Comparison of ENCODE assay signal across 8 mouse cellular contexts in the genomic region with DNA sequence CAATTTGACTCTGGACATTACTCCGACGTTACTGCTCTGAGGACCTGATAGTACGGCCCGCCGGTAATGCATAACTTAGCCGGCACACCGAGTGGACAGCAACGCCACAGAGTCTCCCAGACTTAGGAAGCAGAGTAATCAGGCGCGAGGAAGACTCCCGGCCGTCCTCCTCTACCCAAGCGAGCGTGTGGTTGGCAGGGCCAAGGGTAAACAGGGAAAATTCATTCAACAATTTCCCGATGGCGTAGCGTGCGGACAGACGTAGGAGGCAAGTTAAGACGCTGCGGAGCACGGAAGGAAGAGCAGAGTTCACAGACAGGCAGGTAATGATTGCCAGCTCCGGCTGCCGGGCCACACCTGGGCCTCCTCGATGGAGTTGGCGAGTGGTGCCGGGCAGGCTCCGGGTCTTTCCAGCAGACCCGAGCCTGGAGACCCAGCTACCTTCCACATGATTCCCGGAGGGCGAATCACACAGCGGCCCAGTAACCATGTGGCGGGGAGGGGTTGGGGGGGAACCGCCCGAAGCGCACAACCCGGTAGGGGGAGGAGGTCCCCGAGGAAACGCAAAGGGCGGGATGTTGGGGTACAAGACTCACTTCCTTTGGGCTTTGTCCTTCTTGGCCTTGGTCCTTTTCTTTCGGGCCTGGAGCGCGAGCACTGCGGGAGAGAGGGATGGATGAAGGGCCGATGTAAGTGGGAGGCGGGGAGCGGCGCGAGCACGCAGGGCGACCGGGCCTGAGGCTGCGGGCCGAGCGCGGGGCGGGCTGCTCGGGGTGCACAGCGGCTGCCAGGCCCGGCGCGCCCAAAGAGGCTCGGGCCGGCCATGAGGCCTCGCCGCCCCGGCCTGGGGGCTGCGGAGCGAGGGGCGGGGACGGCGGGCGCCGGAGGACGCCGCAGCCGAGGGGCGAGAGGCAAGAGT. TPM values are rescaled to one million over a fixed set of nuclear protein-coding genes. Genes with fewer than 3 reads are reported as not detected.
DNase-seq lines count a peak whose midpoint lies in the region; ATAC-seq and TF ChIP-seq lines count a peak whose summit lies in the region.

No protein-coding gene starts in this region.

- TF ChIP-seq CTCF in C2C12 (IDR thresholded peaks at IDR 0.05; ENCODE audit: control insufficient read depth, insufficient read depth, insufficient read length) = no peak

- under 1% methylated on average over 73 of the region's 78 CpGs for WGBS in heart, embryonic 15.5 days
- WGBS in liver, embryonic 16.5 days (ENCODE audit: insufficient replicate concordance) = under 1% methylated on average over 77 of the region's 78 CpGs
- WGBS in neural tube, embryonic 12.5 days = under 1% methylated on average over 77 of the region's 78 CpGs

- peak overlapping the region; percentile 92 for H3ac ChIP-seq in C2C12 (ENCODE audit: control insufficient read depth, insufficient read length, low read depth)

- H3K4me3 ChIP-seq in C2C12 (ENCODE audit: insufficient read depth, poor library complexity, severe bottlenecking) = peak overlapping the region; percentile 86
- H3K4me3 ChIP-seq in erythroblast, embryonic 14.5 days (replicated peaks) = peak overlapping the region; percentile 92
- peak overlapping the region; percentile 84 for H3K4me3 ChIP-seq in heart, embryonic 15.5 days
- peak overlapping the region; percentile 93 for H3K4me3 ChIP-seq in liver, embryonic 16.5 days (ENCODE audit: low read depth, low read length)
- peak overlapping the region; percentile 99 for H3K4me3 ChIP-seq in neural tube, embryonic 12.5 days

- H3K9me3 ChIP-seq in erythroblast, embryonic 14.5 days (ENCODE audit: control insufficient read depth, low read length) = no peaks in the 10 kb centered on the region
- no peaks in the 10 kb centered on the region for H3K9me3 ChIP-seq in heart, embryonic 15.5 days (replicated peaks)
- no peaks in the 10 kb centered on the region for H3K9me3 ChIP-seq in liver, embryonic 16.5 days (replicated peaks; ENCODE audit: control insufficient read depth, low read length)
- H3K9me3 ChIP-seq in neural tube, embryonic 12.5 days = no peaks in the 10 kb centered on the region

- peak overlapping the region; percentile 83 for H3K27ac ChIP-seq in heart, embryonic 15.5 days
- peak overlapping the region; percentile 78 for H3K27ac ChIP-seq in liver, embryonic 16.5 days (ENCODE audit: low read length)
- peak overlapping the region; percentile 88 for H3K27ac ChIP-seq in neural tube, embryonic 12.5 days

- peak overlapping the region; percentile 92 for H3K9ac ChIP-seq in heart, embryonic 15.5 days
- H3K9ac ChIP-seq in liver, embryonic 16.5 days (ENCODE audit: low read depth, low read length) = peak overlapping the region; percentile 90
- peak overlapping the region; percentile 98 for H3K9ac ChIP-seq in neural tube, embryonic 12.5 days

- ATAC-seq in heart, embryonic 15.5 days (replicated peaks; ENCODE audit: insufficient number of reproducible peaks, insufficient read depth, low FRiP score, low read depth) = peak; percentile 71
- ATAC-seq in liver, embryonic 16.5 days (ENCODE audit: low read depth) = peak; percentile 58
- peak; percentile 73 for ATAC-seq in neural tube, embryonic 12.5 days (ENCODE audit: low FRiP score, low read depth)

- peaks cover 60% of the 10 kb centered on the region for H3K79me2 ChIP-seq in C2C12 (ENCODE audit: control insufficient read depth, insufficient read depth)

- H3K4me1 ChIP-seq in erythroblast, embryonic 14.5 days (ENCODE audit: control insufficient read depth) = peaks cover 55% of the 10 kb centered on the region
- peaks cover 20% of the 10 kb centered on the region for H3K4me1 ChIP-seq in heart, embryonic 15.5 days (replicated peaks)
- peaks cover 33% of the 10 kb centered on the region for H3K4me1 ChIP-seq in liver, embryonic 16.5 days (ENCODE audit: control insufficient read depth, low read depth, low read length)
- peaks cover 27% of the 10 kb centered on the region for H3K4me1 ChIP-seq in neural tube, embryonic 12.5 days

- H3K4me2 ChIP-seq in heart, embryonic 15.5 days = peak overlapping the region; percentile 94
- H3K4me2 ChIP-seq in liver, embryonic 16.5 days (ENCODE audit: low read depth, low read length) = peak overlapping the region; percentile 94
- H3K4me2 ChIP-seq in neural tube, embryonic 12.5 days (replicated peaks) = peak overlapping the region; percentile 88

- peaks cover 51% of the 10 kb centered on the region for H3K79me3 ChIP-seq in C2C12 (ENCODE audit: low read depth)

- H3K36me3 ChIP-seq in C2C12 (ENCODE audit: control insufficient read depth, insufficient read depth) = peaks cover 22% of the 10 kb centered on the region
- H3K36me3 ChIP-seq in erythroblast, embryonic 14.5 days (ENCODE audit: control insufficient read depth) = peaks cover 27% of the 10 kb centered on the region
- H3K36me3 ChIP-seq in heart, embryonic 15.5 days = peaks cover 5% of the 10 kb centered on the region; the same call in 1 of the 2 replicates
- peaks cover 4% of the 10 kb centered on the region for H3K36me3 ChIP-seq in liver, embryonic 16.5 days (ENCODE audit: control insufficient read depth, insufficient read depth)
- H3K36me3 ChIP-seq in neural tube, embryonic 12.5 days = peaks cover 21% of the 10 kb centered on the region

- peak; percentile 82 for DNase-seq in adrenal gland, postnatal 14 days
- DNase-seq in kidney, postnatal 14 days = peak; percentile 77
- DNase-seq in testis, postnatal 10 days (ENCODE audit: low spot score) = peak; percentile 69

- H3K27me3 ChIP-seq in C2C12 (ENCODE audit: control insufficient read depth, insufficient read depth, insufficient read length) = peaks cover 1% of the 10 kb centered on the region
- H3K27me3 ChIP-seq in erythroblast, embryonic 14.5 days (ENCODE audit: control insufficient read depth) = no peaks in the 10 kb centered on the region; the same call in 1 of the 2 replicates
- no peaks in the 10 kb centered on the region for H3K27me3 ChIP-seq in heart, embryonic 15.5 days
- H3K27me3 ChIP-seq in liver, embryonic 16.5 days (ENCODE audit: control insufficient read depth, insufficient read depth, low read depth, low read length) = no peaks in the 10 kb centered on the region
- H3K27me3 ChIP-seq in neural tube, embryonic 12.5 days (replicated peaks) = no peaks in the 10 kb centered on the region

TF ChIP-seq in C2C12, 6 proteins besides CTCF, POLR2A, EP300 and RAD21:
- TF ChIP-seq USF1 (IDR thresholded peaks at IDR 0.05; ENCODE audit: low read depth) (peak; percentile 35), MYOD1 (IDR thresholded peaks at IDR 0.05; ENCODE audit: control insufficient read depth, insufficient read length, low read depth) (no peak)

RNA-seq across cellular contexts. Expression of a gene that starts 0.9 kb away (rescaled TPM):
- polyA plus RNA-seq in C2C12 (2012; fragmentation: generic; extraction: Trizol) = 29.0 TPM
- 57.1 and 69.7 TPM in 2 replicates for total RNA-seq in adrenal gland, postnatal 14 days (2021)
- 1.4 and 1.5 TPM in 2 replicates for polyA plus RNA-seq in erythroblast, embryonic 14.5 days (2012)
- polyA plus RNA-seq in heart, embryonic 15.5 days (2015; fragmentation: Nextera tagmentation; extraction: Ambion mirVana) = 39.8 and 45.4 TPM in 2 replicates
- polyA plus RNA-seq in liver, embryonic 16.5 days (2015; fragmentation: Nextera tagmentation; extraction: Ambion mirVana) = 21.8 and 24.4 TPM in 2 replicates
- 96.1 and 107 TPM in 2 replicates for polyA plus RNA-seq in neural tube, embryonic 12.5 days (2016; fragmentation: Nextera tagmentation; extraction: Ambion mirVana)

RNA-seq across cellular contexts. Expression of a gene that starts 46.2 kb away (rescaled TPM):
- 0.06 TPM for polyA plus RNA-seq in C2C12 (2012; fragmentation: generic; extraction: Trizol)
- 1.7 and 3.3 TPM in 2 replicates for total RNA-seq in adrenal gland, postnatal 14 days (2021)
- not detected in 2 replicates for polyA plus RNA-seq in erythroblast, embryonic 14.5 days (2012)
- polyA plus RNA-seq in heart, embryonic 15.5 days (2015; fragmentation: Nextera tagmentation; extraction: Ambion mirVana) = 0.15 and 0.42 TPM in 2 replicates
- 0.06 and 0.22 TPM in 2 replicates for polyA plus RNA-seq in liver, embryonic 16.5 days (2015; fragmentation: Nextera tagmentation; extraction: Ambion mirVana)
- polyA plus RNA-seq in neural tube, embryonic 12.5 days (2016; fragmentation: Nextera tagmentation; extraction: Ambion mirVana) = 3.5 and 3.9 TPM in 2 replicates

Comparison
In these comparisons a context has a peak if more than half of its experiments do, and no peak if none do; other contexts are left out.
1. Peak in every context shown above with its lines: DNase-seq, ATAC-seq, H3K4me3 ChIP-seq and H3K27ac ChIP-seq.